In genomic region chr9:9238438-9239391, GRCm38 (mm10) we compare ENCODE assay signal across 9 mouse cellular contexts. TPM values are rescaled to one million over a fixed set of nuclear protein-coding genes. Genes with fewer than 3 reads are reported as not detected.
DNase-seq lines count a peak whose midpoint lies in the region; ATAC-seq and TF ChIP-seq lines count a peak whose summit lies in the region.
"Had no signal": no experiment of that assay in that cellular context is flagged by ENCODE, and none has a peak within 500 bp of the region (broad histone marks: within the 10 kb centered on the region; RNA-seq: fewer than 3 reads in every experiment).

Gene Arhgap42 (minus strand): TSS chr9:9239101.

- under 1% methylated on average over 78 of the region's 78 CpGs for WGBS in embryonic facial prominence, embryonic 10.5 days
- 0% methylated on average over 71 of the region's 78 CpGs for WGBS in intestine, embryonic 16.5 days
- under 1% methylated on average over 55 of the region's 78 CpGs for WGBS in midbrain, embryonic 10.5 days
- WGBS in small intestine, adult 2 months = under 1% methylated on average over 78 of the region's 78 CpGs

- H3K27me3 ChIP-seq in embryonic facial prominence, embryonic 10.5 days (replicated peaks; ENCODE audit: low read depth, poor library complexity, severe bottlenecking) = 0 out of 2 replicates have a peak, but pooled peaks cover 8% of the 10 kb centered on the region
- H3K27me3 ChIP-seq in intestine, embryonic 16.5 days (replicated peaks; ENCODE audit: control insufficient read depth, insufficient read depth, low read length) = no peaks in the 10 kb centered on the region
- H3K27me3 ChIP-seq in midbrain, embryonic 10.5 days (ENCODE audit: low read depth, poor library complexity, severe bottlenecking) = peaks cover 7% of the 10 kb centered on the region; the same call in 1 of the 2 replicates
- H3K27me3 ChIP-seq in small intestine, adult 2 months (ENCODE audit: control insufficient read depth, insufficient read depth, low read length) = no peaks in the 10 kb centered on the region

- no peak for TF ChIP-seq POLR2A in bone marrow macrophage, adult 2 months (IDR thresholded peaks at IDR 0.05; ENCODE audit: borderline replicate concordance, low read depth, low read length)
- TF ChIP-seq POLR2A in small intestine, adult 2 months (IDR thresholded peaks at IDR 0.05; ENCODE audit: low read depth, low read length) = peak; percentile 51; the same call in 1 of the 2 replicates

- peak within 1 kb of the TSS; percentile 95 for H3K9ac ChIP-seq in intestine, embryonic 16.5 days (ENCODE audit: low read depth, low read length)

- TF ChIP-seq CTCF in bone marrow macrophage, adult 2 months (IDR thresholded peaks at IDR 0.05; ENCODE audit: low read depth, low read length) = no peak
- TF ChIP-seq CTCF in small intestine, adult 2 months (IDR thresholded peaks at IDR 0.05; ENCODE audit: extremely low read depth, insufficient read length, insufficient replicate concordance, low read depth, low read length) = peak; percentile 71; the same call in 1 of the 2 replicates

- peak within 1 kb of the TSS; percentile 47 for H3K4me3 ChIP-seq in bone marrow macrophage, adult 2 months (ENCODE audit: insufficient read depth, low read length)
- peak within 1 kb of the TSS; percentile 75 for H3K4me3 ChIP-seq in embryonic facial prominence, embryonic 10.5 days
- H3K4me3 ChIP-seq in intestine, embryonic 16.5 days (ENCODE audit: low read length) = peak within 1 kb of the TSS; percentile 85
- H3K4me3 ChIP-seq in midbrain, embryonic 10.5 days = peak within 1 kb of the TSS; percentile 83
- peak within 1 kb of the TSS; percentile 88 for H3K4me3 ChIP-seq in small intestine, adult 2 months (ENCODE audit: low read depth, low read length)

- no peaks in the 10 kb centered on the region for H3K9me3 ChIP-seq in embryonic facial prominence, embryonic 10.5 days
- H3K9me3 ChIP-seq in intestine, embryonic 16.5 days (ENCODE audit: control insufficient read depth, low read length) = no peaks in the 10 kb centered on the region
- no peaks in the 10 kb centered on the region for H3K9me3 ChIP-seq in midbrain, embryonic 10.5 days (replicated peaks)

- peak; percentile 82 for DNase-seq in embryonic facial prominence, embryonic 10.5 days (ENCODE audit: low spot score)
- DNase-seq in left cerebral cortex, postnatal 25 days (ENCODE audit: low spot score in 2 of 2) = peak; percentile 50 to 53
- peak; percentile 79 for DNase-seq in midbrain, embryonic 10.5 days (ENCODE audit: low spot score)

- peak; percentile 68 for ATAC-seq in granulocyte monocyte progenitor cell, adult 5-6 weeks (replicated peaks; ENCODE audit: poor library complexity, severe bottlenecking)
- peak; percentile 95 for ATAC-seq in intestine, embryonic 16.5 days
- no peak for ATAC-seq in CD4-positive, CD25-positive, alpha-beta regulatory T cell, adult 4 months

- peak within 1 kb of the TSS; percentile 65 for H3K4me2 ChIP-seq in intestine, embryonic 16.5 days (ENCODE audit: low read depth, low read length)

- H3K4me1 ChIP-seq in bone marrow macrophage, adult 2 months (ENCODE audit: control insufficient read depth, insufficient read depth, low read length) = no peaks in the 10 kb centered on the region
- peaks cover 23% of the 10 kb centered on the region for H3K4me1 ChIP-seq in embryonic facial prominence, embryonic 10.5 days
- peaks cover 16% of the 10 kb centered on the region; the same call in 1 of the 2 replicates for H3K4me1 ChIP-seq in intestine, embryonic 16.5 days (ENCODE audit: control insufficient read depth, insufficient read depth, low read length)
- peaks cover 22% of the 10 kb centered on the region for H3K4me1 ChIP-seq in midbrain, embryonic 10.5 days
- peaks cover 6% of the 10 kb centered on the region; the same call in 1 of the 2 replicates for H3K4me1 ChIP-seq in small intestine, adult 2 months (ENCODE audit: control insufficient read depth, insufficient read depth, insufficient read length, low read length)

- intact Hi-C loops in left cerebral cortex, postnatal 25 days (cut with DNase I) = loop anchor here (5.0 kb wide), 3 partner anchors 134 to 186 kb away; no protein-coding TSS in a partner anchor

- H3K36me3 ChIP-seq in embryonic facial prominence, embryonic 10.5 days (replicated peaks) = peaks cover 10% of the 10 kb centered on the region
- H3K36me3 ChIP-seq in intestine, embryonic 16.5 days (ENCODE audit: control insufficient read depth, insufficient read depth, low read length) = no peaks in the 10 kb centered on the region
- H3K36me3 ChIP-seq in midbrain, embryonic 10.5 days = no peaks in the 10 kb centered on the region
- H3K36me3 ChIP-seq in small intestine, adult 2 months (ENCODE audit: control insufficient read depth, insufficient read depth, low read length) = no peaks in the 10 kb centered on the region

- H3K27ac ChIP-seq in bone marrow macrophage, adult 2 months (ENCODE audit: insufficient read depth, low read depth, low read length) = no peak within 1 kb of the TSS
- peak within 1 kb of the TSS; percentile 96 for H3K27ac ChIP-seq in embryonic facial prominence, embryonic 10.5 days (replicated peaks)
- H3K27ac ChIP-seq in intestine, embryonic 16.5 days (ENCODE audit: low read length) = peak within 1 kb of the TSS; percentile 95
- peak within 1 kb of the TSS; percentile 98 for H3K27ac ChIP-seq in midbrain, embryonic 10.5 days (replicated peaks)
- peak within 1 kb of the TSS; percentile 96 for H3K27ac ChIP-seq in small intestine, adult 2 months (ENCODE audit: insufficient read depth, low read depth, low read length)

RNA-seq across cellular contexts. Expression of gene Arhgap42, which starts in this region (rescaled TPM):
- not detected in 2 replicates for polyA plus RNA-seq in bone marrow macrophage, adult 2 months (2012; ENCODE audit: insufficient read depth, insufficient read length, missing spikeins)
- polyA plus RNA-seq in embryonic facial prominence, embryonic 10.5 days (2016; fragmentation: Nextera tagmentation; extraction: Ambion mirVana) = 35.8 and 36.7 TPM in 2 replicates
- total RNA-seq in granulocyte monocyte progenitor cell, adult 5-6 weeks (2014; fragmentation: Nextera tagmentation) = not detected in 2 replicates
- not detected in 2 replicates for total RNA-seq in granulocyte monocyte progenitor cell, adult 5-6 weeks (2017)
- 28.9 and 30.5 TPM in 2 replicates for polyA plus RNA-seq in intestine, embryonic 16.5 days (2015; fragmentation: Nextera tagmentation; extraction: Ambion mirVana)
- total RNA-seq in left cerebral cortex, postnatal 25 days (2021) = 10 to 100 TPM; 10.8 to 11.9 TPM
- 23.8 and 24.8 TPM in 2 replicates for polyA plus RNA-seq in midbrain, embryonic 10.5 days (2016; fragmentation: Nextera tagmentation; extraction: Ambion mirVana)
- 17.4 and 39.2 TPM in 2 replicates for polyA plus RNA-seq in small intestine, adult 2 months (2012; rRNA removed)
- not detected for polyA plus RNA-seq in CD4-positive, CD25-positive, alpha-beta regulatory T cell, adult 4 months (2017; shearing (Covaris generic))
- total RNA-seq: neutrophil, adult 5-6 weeks had no signal

Comparison
In these comparisons a context has a peak if more than half of its experiments do, and no peak if none do; other contexts are left out.
1. RNA of gene Arhgap42 (total RNA-seq): 10.8 to 11.9 TPM in left cerebral cortex, postnatal 25 days; not detected in granulocyte monocyte progenitor cell, adult 5-6 weeks; every median in the first group is over 10 times any median in the second.
2. RNA of gene Arhgap42 (polyA plus RNA-seq): 17.4 to 39.2 TPM in small intestine, adult 2 months, 35.8 to 36.7 TPM in embryonic facial prominence, embryonic 10.5 days, 28.9 to 30.5 TPM in intestine, embryonic 16.5 days and 23.8 to 24.8 TPM in midbrain, embryonic 10.5 days; not detected in bone marrow macrophage, adult 2 months and not detected in CD4-positive, CD25-positive, alpha-beta regulatory T cell, adult 4 months; every median in the first group is over 10 times any median in the second.
3. Peak in ATAC-seq in granulocyte monocyte progenitor cell, adult 5-6 weeks; RNA of the gene not detected or under 1 TPM.
4. Peak in every context shown above with its lines, with median percentiles within 50 percentile points of each other: H3K4me3 ChIP-seq and DNase-seq.